Mouse (Mus musculus) hindbrain, embryonic 11.5 days (tissue): ENCODE data around the gene Acbd3. TPM values are rescaled to one million over a fixed set of nuclear protein-coding genes. Genes with fewer than 3 reads are reported as not detected.

ENCODE experiments used
- ATAC-seq: fragments of 200-750 bp; cut with Nextera tagmentation; 2 replicates; pipeline ENCODE4 v1.8.0; 2017; ENCODE audit warnings: mild to moderate bottlenecking, moderate TSS enrichment, moderate library complexity; ENCODE audit not compliant: low FRiP score
- DNase-seq: peaks from one replicate; pipeline ENCODE4 v3.0.0-alpha.2; 2015; ENCODE audit warnings: low spot score
- H3K27ac ChIP-seq: fragments of 300-500 bp; sonication (generic); 2 replicates; pipeline ENCODE4 v1.5.1; 2014; ENCODE audit warnings: mild to moderate bottlenecking, low read depth, low read length
- H3K27me3 ChIP-seq: fragments of 300-500 bp; sonication (generic); 2 replicates; pipeline ENCODE4 v1.6.1; 2014; ENCODE audit warnings: mild to moderate bottlenecking, low read length, moderate library complexity, mixed read lengths; ENCODE audit not compliant: control insufficient read depth, insufficient read depth
- H3K36me3 ChIP-seq: fragments of 300-500 bp; sonication (generic); 2 replicates; pipeline ENCODE4 v1.6.1; 2014; ENCODE audit warnings: mild to moderate bottlenecking, low read length, moderate library complexity, mixed read lengths; ENCODE audit not compliant: control insufficient read depth, insufficient read depth
- H3K4me1 ChIP-seq: fragments of 300-500 bp; sonication (generic); replicated peaks from 2 replicates; pipeline ENCODE4 v1.6.1; 2014; ENCODE audit warnings: low read length, mixed read lengths; ENCODE audit not compliant: control insufficient read depth, insufficient read depth
- H3K4me2 ChIP-seq: fragments of 300-500 bp; sonication (generic); replicated peaks from 2 replicates; pipeline ENCODE4 v1.6.1; 2014; ENCODE audit warnings: mild to moderate bottlenecking, low read depth, low read length
- H3K4me3 ChIP-seq: fragments of 300-500 bp; sonication (generic); 2 replicates; pipeline ENCODE4 v1.5.1; 2014; ENCODE audit warnings: low read depth, low read length
- H3K9ac ChIP-seq: fragments of 300-500 bp; sonication (generic); 2 replicates; pipeline ENCODE4 v1.6.1; 2014; ENCODE audit warnings: low read depth, low read length
- H3K9me3 ChIP-seq: fragments of 300-500 bp; sonication (generic); 2 replicates; pipeline ENCODE4 v1.6.1; 2016; ENCODE audit warnings: low read length; ENCODE audit not compliant: control insufficient read depth
- WGBS: fragments of 180-500 bp; shearing (Covaris S2); extraction: QIAGEN DNeasy Blood & Tissue Kit; methylation state at CpG from one replicate; pipeline ENCODE4 v1.1.7; 2014; 5-methylcytosine and 5-hydroxymethylcytosine counted together
- polyA plus RNA-seq: library from polyadenylated mRNA; unstranded; fragments of >200 nt; fragmentation: Nextera tagmentation; extraction: Ambion mirVana; gene quantifications from 2 replicates; pipeline ENCODE4 v1.2.1, GENCODE M21; 2014

The Acbd3 gene
- polyA plus RNA-seq, 1 experiment from 2014 or later = 24.8 TPM

- Histone ChIP-seq H3K4me1 (no peaks in the 10 kb centered on the region; the same call in 1 of the 2 replicates), H3K9ac (no peak overlapping the region), H3K27me3 (no peaks in the 10 kb centered on the region), H3K4me3 (no peak overlapping the region), H3K36me3 (no peaks in the 10 kb centered on the region), H3K27ac (no peak overlapping the region), H3K4me2 (no peak overlapping the region), H3K9me3 (no peaks in the 10 kb centered on the region)
- 81% methylated on average over 4 of the region's 5 CpGs for WGBS
- ATAC-seq (no peak), DNase-seq (no peak)
Measured at GRCm38 (mm10) chr1:180766557-180766956, 40.7 kb downstream of the Acbd3 start.

- no peaks in the 10 kb centered on the region for H3K36me3 ChIP-seq
- peak; percentile 46; the same call in 1 of the 2 replicates for ATAC-seq
- WGBS = 16% methylated on average over 10 of the region's 10 CpGs
Measured at GRCm38 (mm10) chr1:180767541-180768333, 41.9 kb downstream of the Acbd3 start.

GRCm38 (mm10) chr1:180768334-180769168, 42.7 kb downstream of the Acbd3 start:
- H3K36me3 ChIP-seq = no peaks in the 10 kb centered on the region
- H3K4me3 ChIP-seq = peak overlapping the region; percentile 53
- ATAC-seq (peak; percentile 90), DNase-seq (peak; percentile 91)
- H3K9me3 ChIP-seq = no peaks in the 10 kb centered on the region
- peak overlapping the region; percentile 79 for H3K4me2 ChIP-seq
- 3% methylated on average over 37 of the region's 37 CpGs for WGBS
- H3K27me3 ChIP-seq = no peaks in the 10 kb centered on the region
- H3K27ac ChIP-seq = peak overlapping the region; percentile 62
- no peaks in the 10 kb centered on the region; the same call in 1 of the 2 replicates for H3K4me1 ChIP-seq
- H3K9ac ChIP-seq = peak overlapping the region; percentile 84

More at GRCm38 (mm10) chr1:180767541-180768333, 41.9 kb downstream of the Acbd3 start:
- peak overlapping the region; percentile 53 for H3K4me3 ChIP-seq
- peak overlapping the region; percentile 62 for H3K27ac ChIP-seq
- peak overlapping the region; percentile 79 for H3K4me2 ChIP-seq
- DNase-seq = no peak
- no peaks in the 10 kb centered on the region for H3K27me3 ChIP-seq
- H3K9me3 ChIP-seq = no peaks in the 10 kb centered on the region
- no peaks in the 10 kb centered on the region; the same call in 1 of the 2 replicates for H3K4me1 ChIP-seq
- peak overlapping the region; percentile 84 for H3K9ac ChIP-seq

GRCm38 (mm10) chr1:180771306-180771705, 45.5 kb downstream of the Acbd3 start:
- no peak overlapping the region for H3K4me2 ChIP-seq
- WGBS = 78% methylated on average over 5 of the region's 5 CpGs
- H3K9me3 ChIP-seq = no peaks in the 10 kb centered on the region
- no peaks in the 10 kb centered on the region; the same call in 1 of the 2 replicates for H3K4me1 ChIP-seq
- H3K4me3 ChIP-seq = no peak overlapping the region
- H3K27me3 ChIP-seq = no peaks in the 10 kb centered on the region
- no peak for ATAC-seq
- H3K27ac ChIP-seq = no peak overlapping the region
- no peak overlapping the region for H3K9ac ChIP-seq
- DNase-seq = no peak
- no peaks in the 10 kb centered on the region for H3K36me3 ChIP-seq

- H3K27ac ChIP-seq = no peak overlapping the region
- WGBS = 75% methylated on average over 4 of the region's 4 CpGs
- no peak overlapping the region for H3K4me2 ChIP-seq
- ATAC-seq (no peak), DNase-seq (no peak)
- H3K4me1 ChIP-seq = no peaks in the 10 kb centered on the region; the same call in 1 of the 2 replicates
- no peak overlapping the region for H3K9ac ChIP-seq
- no peak overlapping the region for H3K4me3 ChIP-seq
- H3K36me3 ChIP-seq = no peaks in the 10 kb centered on the region
- H3K27me3 ChIP-seq = no peaks in the 10 kb centered on the region
- no peaks in the 10 kb centered on the region for H3K9me3 ChIP-seq
Measured at GRCm38 (mm10) chr1:180771722-180772121, 45.9 kb downstream of the Acbd3 start.

GRCm38 (mm10) chr1:180772291-180772690, 46.4 kb downstream of the Acbd3 start:
- Histone ChIP-seq H3K9me3 (no peaks in the 10 kb centered on the region), H3K36me3 (no peaks in the 10 kb centered on the region), H3K4me1 (no peaks in the 10 kb centered on the region; the same call in 1 of the 2 replicates), H3K27ac (no peak overlapping the region), H3K27me3 (no peaks in the 10 kb centered on the region), H3K4me3 (no peak overlapping the region), H3K4me2 (no peak overlapping the region), H3K9ac (no peak overlapping the region)
- DNase-seq (no peak), ATAC-seq (no peak)
- 88% methylated on average over 3 of the region's 3 CpGs for WGBS

GRCm38 (mm10) chr1:180774664-180775063, 48.8 kb downstream of the Acbd3 start:
- H3K27me3 ChIP-seq = no peaks in the 10 kb centered on the region
- WGBS = 59% methylated on average over 3 of the region's 3 CpGs
- H3K4me1 ChIP-seq = no peaks in the 10 kb centered on the region
- no peak overlapping the region for H3K27ac ChIP-seq
- ATAC-seq = no peak
- DNase-seq = peak; percentile 67
- no peak overlapping the region for H3K4me3 ChIP-seq
- H3K9ac ChIP-seq = no peak overlapping the region
- H3K9me3 ChIP-seq = no peaks in the 10 kb centered on the region
- no peak overlapping the region for H3K4me2 ChIP-seq
- H3K36me3 ChIP-seq = no peaks in the 10 kb centered on the region

GRCm38 (mm10) chr1:180775317-180775716, 49.5 kb downstream of the Acbd3 start:
- Histone ChIP-seq H3K4me2 (no peak overlapping the region), H3K27me3 (no peaks in the 10 kb centered on the region), H3K9ac (no peak overlapping the region), H3K4me3 (no peak overlapping the region), H3K36me3 (no peaks in the 10 kb centered on the region), H3K4me1 (no peaks in the 10 kb centered on the region), H3K9me3 (no peaks in the 10 kb centered on the region), H3K27ac (no peak overlapping the region)
- 78% methylated on average over 10 of the region's 10 CpGs for WGBS
- ATAC-seq = no peak
- DNase-seq = no peak
